Mouse (Mus musculus): ENCODE data around the gene Ctrc. TPM values are rescaled to one million over a fixed set of nuclear protein-coding genes. Genes with fewer than 3 reads are reported as not detected.
A peak's percentile ranks its signal among the peaks of the same experiment; 100 is the strongest.

Gene Ctrc
- polyA plus RNA-seq, 1 experiment from 2014 or later: not detected

- ATAC-seq (replicated peaks; ENCODE audit: low FRiP score) (no peak), DNase-seq (ENCODE audit: low spot score) (peak; percentile 75)
- 80% methylated on average over 9 of the region's 9 CpGs for WGBS
- no peaks in the 10 kb centered on the region for H3K36me3 ChIP-seq (ENCODE audit: control insufficient read depth, insufficient read depth, low read length)
- H3K9me3 ChIP-seq (ENCODE audit: control insufficient read depth, low read length): no peaks in the 10 kb centered on the region
- H3K4me3 ChIP-seq (ENCODE audit: low read depth, low read length): no peak overlapping the region
- no peak overlapping the region for H3K9ac ChIP-seq (ENCODE audit: low read length)
- H3K4me1 ChIP-seq (replicated peaks; ENCODE audit: control insufficient read depth, insufficient read depth, low read length): no peaks in the 10 kb centered on the region
- H3K27me3 ChIP-seq (ENCODE audit: control insufficient read depth, insufficient read depth, low read length): no peaks in the 10 kb centered on the region
- no peak overlapping the region for H3K4me2 ChIP-seq (ENCODE audit: low read depth, low read length, severe bottlenecking)
- no peak overlapping the region for H3K27ac ChIP-seq (ENCODE audit: low read depth, low read length)
Measured at GRCm38 (mm10) chr4:141853437-141853836, 7.3 kb upstream of the Ctrc start.

GRCm38 (mm10) chr4:141834536-141835095 lies 11.5 kb downstream of the Ctrc start:
- H3K27ac ChIP-seq (ENCODE audit: low read depth, low read length): no peak overlapping the region
- H3K4me1 ChIP-seq (replicated peaks; ENCODE audit: control insufficient read depth, insufficient read depth, low read length): no peaks in the 10 kb centered on the region
- H3K4me3 ChIP-seq (ENCODE audit: low read depth, low read length): no peak overlapping the region
- no peak for ATAC-seq (replicated peaks; ENCODE audit: low FRiP score)
- no peaks in the 10 kb centered on the region for H3K9me3 ChIP-seq (ENCODE audit: control insufficient read depth, low read length)
- no peaks in the 10 kb centered on the region for H3K27me3 ChIP-seq (ENCODE audit: control insufficient read depth, insufficient read depth, low read length)
- WGBS: 75% methylated on average over 5 of the region's 5 CpGs
- H3K9ac ChIP-seq (ENCODE audit: low read length): no peak overlapping the region
- H3K36me3 ChIP-seq (ENCODE audit: control insufficient read depth, insufficient read depth, low read length): no peaks in the 10 kb centered on the region
- no peak overlapping the region for H3K4me2 ChIP-seq (ENCODE audit: low read depth, low read length, severe bottlenecking)
- no peak for DNase-seq (ENCODE audit: low spot score)

GRCm38 (mm10) chr4:141833911-141834310 lies 12.2 kb downstream of the Ctrc start:
- no peak for ATAC-seq (replicated peaks; ENCODE audit: low FRiP score)
- Histone ChIP-seq H3K4me2 (ENCODE audit: low read depth, low read length, severe bottlenecking) (no peak overlapping the region), H3K4me1 (replicated peaks; ENCODE audit: control insufficient read depth, insufficient read depth, low read length) (no peaks in the 10 kb centered on the region), H3K4me3 (ENCODE audit: low read depth, low read length) (no peak overlapping the region), H3K27ac (ENCODE audit: low read depth, low read length) (no peak overlapping the region), H3K36me3 (ENCODE audit: control insufficient read depth, insufficient read depth, low read length) (no peaks in the 10 kb centered on the region), H3K27me3 (ENCODE audit: control insufficient read depth, insufficient read depth, low read length) (no peaks in the 10 kb centered on the region), H3K9ac (ENCODE audit: low read length) (no peak overlapping the region), H3K9me3 (ENCODE audit: control insufficient read depth, low read length) (no peaks in the 10 kb centered on the region)
- no peak for DNase-seq (ENCODE audit: low spot score)
- 55% methylated on average over 1 of the region's 1 CpGs for WGBS

GRCm38 (mm10) chr4:141831361-141831760 lies 14.8 kb downstream of the Ctrc start:
- no peak overlapping the region for H3K9ac ChIP-seq (ENCODE audit: low read length)
- H3K27me3 ChIP-seq (ENCODE audit: control insufficient read depth, insufficient read depth, low read length): no peaks in the 10 kb centered on the region
- ATAC-seq (replicated peaks; ENCODE audit: low FRiP score) (no peak), DNase-seq (ENCODE audit: low spot score) (no peak)
- no peak overlapping the region for H3K4me3 ChIP-seq (ENCODE audit: low read depth, low read length)
- H3K4me2 ChIP-seq (ENCODE audit: low read depth, low read length, severe bottlenecking): no peak overlapping the region
- no peak overlapping the region for H3K27ac ChIP-seq (ENCODE audit: low read depth, low read length)
- H3K4me1 ChIP-seq (replicated peaks; ENCODE audit: control insufficient read depth, insufficient read depth, low read length): no peaks in the 10 kb centered on the region
- 82% methylated on average over 7 of the region's 7 CpGs for WGBS
- H3K9me3 ChIP-seq (ENCODE audit: control insufficient read depth, low read length): no peaks in the 10 kb centered on the region
- H3K36me3 ChIP-seq (ENCODE audit: control insufficient read depth, insufficient read depth, low read length): no peaks in the 10 kb centered on the region

GRCm38 (mm10) chr4:141830381-141830780 lies 15.8 kb downstream of the Ctrc start:
- Histone ChIP-seq H3K4me2 (ENCODE audit: low read depth, low read length, severe bottlenecking) (no peak overlapping the region), H3K27ac (ENCODE audit: low read depth, low read length) (no peak overlapping the region), H3K9me3 (ENCODE audit: control insufficient read depth, low read length) (no peaks in the 10 kb centered on the region), H3K4me3 (ENCODE audit: low read depth, low read length) (no peak overlapping the region), H3K4me1 (replicated peaks; ENCODE audit: control insufficient read depth, insufficient read depth, low read length) (no peaks in the 10 kb centered on the region), H3K27me3 (ENCODE audit: control insufficient read depth, insufficient read depth, low read length) (no peaks in the 10 kb centered on the region), H3K9ac (ENCODE audit: low read length) (no peak overlapping the region), H3K36me3 (ENCODE audit: control insufficient read depth, insufficient read depth, low read length) (no peaks in the 10 kb centered on the region)
- 58% methylated on average over 11 of the region's 11 CpGs for WGBS
- DNase-seq (ENCODE audit: low spot score) (no peak), ATAC-seq (replicated peaks; ENCODE audit: low FRiP score) (no peak)

GRCm38 (mm10) chr4:141828177-141828576 lies 18.0 kb downstream of the Ctrc start:
- no peaks in the 10 kb centered on the region for H3K9me3 ChIP-seq (ENCODE audit: control insufficient read depth, low read length)
- H3K4me2 ChIP-seq (ENCODE audit: low read depth, low read length, severe bottlenecking): no peak overlapping the region
- no peak overlapping the region for H3K27ac ChIP-seq (ENCODE audit: low read depth, low read length)
- WGBS: 78% methylated on average over 4 of the region's 4 CpGs
- H3K27me3 ChIP-seq (ENCODE audit: control insufficient read depth, insufficient read depth, low read length): no peaks in the 10 kb centered on the region
- no peaks in the 10 kb centered on the region for H3K36me3 ChIP-seq (ENCODE audit: control insufficient read depth, insufficient read depth, low read length)
- DNase-seq (ENCODE audit: low spot score): no peak
- ATAC-seq (replicated peaks; ENCODE audit: low FRiP score): no peak
- no peak overlapping the region for H3K9ac ChIP-seq (ENCODE audit: low read length)
- H3K4me3 ChIP-seq (ENCODE audit: low read depth, low read length): no peak overlapping the region
- no peaks in the 10 kb centered on the region for H3K4me1 ChIP-seq (replicated peaks; ENCODE audit: control insufficient read depth, insufficient read depth, low read length)

- Histone ChIP-seq H3K9ac (ENCODE audit: low read length) (no peak overlapping the region), H3K4me2 (ENCODE audit: low read depth, low read length, severe bottlenecking) (no peak overlapping the region), H3K4me3 (ENCODE audit: low read depth, low read length) (no peak overlapping the region), H3K27me3 (ENCODE audit: control insufficient read depth, insufficient read depth, low read length) (no peaks in the 10 kb centered on the region), H3K4me1 (replicated peaks; ENCODE audit: control insufficient read depth, insufficient read depth, low read length) (no peaks in the 10 kb centered on the region), H3K36me3 (ENCODE audit: control insufficient read depth, insufficient read depth, low read length) (no peaks in the 10 kb centered on the region), H3K27ac (ENCODE audit: low read depth, low read length) (no peak overlapping the region), H3K9me3 (ENCODE audit: control insufficient read depth, low read length) (no peaks in the 10 kb centered on the region)
- DNase-seq (ENCODE audit: low spot score) (no peak), ATAC-seq (replicated peaks; ENCODE audit: low FRiP score) (no peak)
- 85% methylated on average over 2 of the region's 2 CpGs for WGBS
Measured at GRCm38 (mm10) chr4:141827401-141827800, 18.8 kb downstream of the Ctrc start.

- no peak within 1 kb of the TSS for H3K4me3 ChIP-seq (ENCODE audit: low read depth, low read length)
- H3K36me3 ChIP-seq (ENCODE audit: control insufficient read depth, insufficient read depth, low read length): no peaks in the 10 kb centered on the region
- DNase-seq (ENCODE audit: low spot score): no peak
- no peak within 1 kb of the TSS for H3K27ac ChIP-seq (ENCODE audit: low read depth, low read length)
- H3K9ac ChIP-seq (ENCODE audit: low read length): no peak within 1 kb of the TSS
- no peaks in the 10 kb centered on the region for H3K9me3 ChIP-seq (ENCODE audit: control insufficient read depth, low read length)
- H3K4me1 ChIP-seq (replicated peaks; ENCODE audit: control insufficient read depth, insufficient read depth, low read length): no peaks in the 10 kb centered on the region
- no peaks in the 10 kb centered on the region for H3K27me3 ChIP-seq (ENCODE audit: control insufficient read depth, insufficient read depth, low read length)
- ATAC-seq (replicated peaks; ENCODE audit: low FRiP score): no peak
- H3K4me2 ChIP-seq (ENCODE audit: low read depth, low read length, severe bottlenecking): no peak within 1 kb of the TSS
- WGBS: 70% methylated on average over 5 of the region's 5 CpGs
Measured at GRCm38 (mm10) chr4:141826060-141826459, 20.1 kb downstream of the Ctrc start, which contains the start of gene Cela2a. Gene Cela2a, minus strand, starts transcription at chr4:141826160.

- WGBS: 62% methylated on average over 3 of the region's 3 CpGs
Measured at GRCm38 (mm10) chr4:141822979-141823378, 23.2 kb downstream of the Ctrc start.

More at GRCm38 (mm10) chr4:141822979-141823378, 23.2 kb downstream of the Ctrc start:
- no peaks in the 10 kb centered on the region for H3K9me3 ChIP-seq (ENCODE audit: control insufficient read depth, low read length)
- DNase-seq (ENCODE audit: low spot score): no peak
- no peak overlapping the region for H3K4me2 ChIP-seq (ENCODE audit: low read depth, low read length, severe bottlenecking)
- no peak overlapping the region for H3K9ac ChIP-seq (ENCODE audit: low read length)
- ATAC-seq (replicated peaks; ENCODE audit: low FRiP score): no peak
- H3K36me3 ChIP-seq (ENCODE audit: control insufficient read depth, insufficient read depth, low read length): no peaks in the 10 kb centered on the region
- H3K27me3 ChIP-seq (ENCODE audit: control insufficient read depth, insufficient read depth, low read length): no peaks in the 10 kb centered on the region
- no peak overlapping the region for H3K27ac ChIP-seq (ENCODE audit: low read depth, low read length)
- H3K4me3 ChIP-seq (ENCODE audit: low read depth, low read length): no peak overlapping the region
- no peaks in the 10 kb centered on the region for H3K4me1 ChIP-seq (replicated peaks; ENCODE audit: control insufficient read depth, insufficient read depth, low read length)
